Mouse (Mus musculus) spleen, adult 2 months (tissue): Measurements from ENCODE around the gene Gm20388. TPM values are rescaled to one million over a fixed set of nuclear protein-coding genes. Genes with fewer than 3 reads are reported as not detected.

Source experiments
- DNase-seq, 2 experiments: peaks; one replicate each; pipeline versions ENCODE4 v3.0.0 to v3.0.0-alpha.2; 2012 to 2021; ENCODE audit warnings: low spot score in 2 of 2, low read depth in 1 of 2
- H3K27ac ChIP-seq: fragments of 200-500 bp; 2 replicates; pipeline ENCODE4 v1.5.1; 2012; ENCODE audit warnings: low read length, inconsistent platforms; ENCODE audit not compliant: insufficient read depth
- H3K27me3 ChIP-seq: fragments of 200-500 bp; 2 replicates; pipeline ENCODE4 v1.6.1; 2012; ENCODE audit warnings: mild to moderate bottlenecking, moderate library complexity, low read length, inconsistent platforms; ENCODE audit not compliant: control insufficient read depth, insufficient read depth
- H3K36me3 ChIP-seq: fragments of 200-500 bp; 2 replicates; pipeline ENCODE4 v1.6.1; 2012; ENCODE audit warnings: mild to moderate bottlenecking, low read length, inconsistent platforms; ENCODE audit not compliant: control insufficient read depth, insufficient read depth
- H3K4me1 ChIP-seq: fragments of 200-500 bp; 2 replicates; pipeline ENCODE4 v1.6.1; 2011; ENCODE audit warnings: inconsistent platforms; ENCODE audit not compliant: control insufficient read depth, insufficient read depth, insufficient read length
- H3K4me3 ChIP-seq: fragments of 200-500 bp; 2 replicates; pipeline ENCODE4 v1.5.1; 2011; ENCODE audit warnings: mild to moderate bottlenecking, inconsistent platforms; ENCODE audit not compliant: insufficient read depth, insufficient read length; ENCODE audit errors: extremely low read depth
- CTCF ChIP-seq: fragments of 200-500 bp; IDR thresholded peaks from 2 replicates; pipeline ENCODE4 v1.5.1; 2011; ENCODE audit warnings: mild to moderate bottlenecking, inconsistent platforms; ENCODE audit not compliant: insufficient read depth, insufficient read length, insufficient replicate concordance; ENCODE audit errors: extremely low read depth
- POLR2A ChIP-seq: fragments of 200-500 bp; IDR thresholded peaks from 2 replicates; pipeline ENCODE4 v1.6.1; 2011; ENCODE audit warnings: low read depth, low read length, inconsistent platforms
- WGBS: fragments of 180-500 bp; shearing (Covaris S2); methylation state at CpG from one replicate; pipeline ENCODE4 v1.1.7; 2018; 5-methylcytosine and 5-hydroxymethylcytosine counted together
- polyA plus RNA-seq: library from polyadenylated mRNA; depleted of rRNA; stranded (reverse); fragments of >200 nt; gene quantifications from 2 replicates; pipeline ENCODE4 v1.2.3, GENCODE M21; 2012

Gm20388 gene
- polyA plus RNA-seq, 1 experiment, result 26.1 TPM

- DNase-seq, result no peak
- Histone ChIP-seq H3K4me1 (no peaks in the 10 kb centered on the region), H3K27me3 (no peaks in the 10 kb centered on the region), H3K4me3 (no peak overlapping the region), H3K27ac (no peak overlapping the region), H3K36me3 (peaks cover 28% of the 10 kb centered on the region)
- TF ChIP-seq CTCF (no peak), POLR2A (no peak)
- 91% methylated on average over 4 of the region's 4 CpGs for WGBS
Measured at GRCm38 (mm10) chr8:123244382-123244781, 3333.7 kb downstream of the Gm20388 start.

GRCm38 (mm10) chr8:123245543-123245942, 3334.9 kb downstream of the Gm20388 start:
- H3K27ac ChIP-seq, result no peak overlapping the region
- H3K4me1 ChIP-seq, result no peaks in the 10 kb centered on the region
- peaks cover 31% of the 10 kb centered on the region for H3K36me3 ChIP-seq
- no peak for DNase-seq
- 92% methylated on average over 12 of the region's 12 CpGs for WGBS
- no peaks in the 10 kb centered on the region for H3K27me3 ChIP-seq
- H3K4me3 ChIP-seq, result no peak overlapping the region
- TF ChIP-seq POLR2A, result no peak
- TF ChIP-seq CTCF, result no peak

DNA sequence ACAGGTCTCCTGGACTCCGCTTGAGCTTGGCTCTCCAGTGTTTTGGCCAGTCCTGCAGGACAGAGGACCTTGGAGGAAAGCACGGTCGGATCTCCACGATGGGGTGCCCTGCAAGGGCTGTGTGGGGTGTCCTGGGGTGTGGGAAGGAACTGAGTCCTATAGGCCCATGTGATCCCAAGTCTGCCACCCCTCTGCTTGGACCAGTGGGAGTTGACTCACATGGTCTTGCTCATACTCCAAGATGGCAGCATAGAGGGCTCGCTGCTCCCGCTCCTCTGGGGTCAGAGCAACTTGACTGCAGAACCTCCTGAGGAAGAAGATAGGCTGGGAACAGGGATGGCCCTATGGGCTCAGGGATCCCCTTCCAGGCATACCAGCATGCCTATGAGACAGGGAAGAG, 3337.1 kb downstream of the Gm20388 start:
- TF ChIP-seq POLR2A (no peak), CTCF (no peak)
- Histone ChIP-seq H3K4me3 (no peak overlapping the region), H3K36me3 (peaks cover 33% of the 10 kb centered on the region), H3K27me3 (no peaks in the 10 kb centered on the region), H3K27ac (no peak overlapping the region), H3K4me1 (peaks cover 2% of the 10 kb centered on the region; the same call in 1 of the 2 replicates)
- no peak for DNase-seq
- 96% methylated on average over 6 of the region's 6 CpGs for WGBS

DNA sequence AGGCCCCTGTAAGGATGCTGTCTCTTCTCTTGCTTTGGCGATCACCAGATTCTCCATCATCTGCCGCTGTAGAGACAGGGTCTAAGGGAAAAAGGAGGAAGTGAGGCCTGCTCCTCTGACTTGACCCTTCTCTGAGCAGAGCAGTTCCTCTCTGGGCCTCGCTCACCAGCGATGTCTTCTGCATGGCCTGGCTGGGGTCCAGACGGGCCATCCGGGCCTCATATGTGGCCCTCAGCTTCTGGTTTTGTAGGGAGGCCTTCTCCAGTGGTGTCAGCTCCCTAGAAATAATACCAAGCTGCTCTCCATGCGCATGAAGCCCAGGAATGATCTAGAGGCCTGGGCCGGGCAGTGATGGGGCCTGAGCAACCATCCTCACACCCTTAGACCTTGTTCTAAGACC, 3338.0 kb downstream of the Gm20388 start:
- H3K4me1 ChIP-seq, result peaks cover 2% of the 10 kb centered on the region; the same call in 1 of the 2 replicates
- no peaks in the 10 kb centered on the region for H3K27me3 ChIP-seq
- TF ChIP-seq CTCF (no peak), POLR2A (no peak)
- H3K36me3 ChIP-seq, result peaks cover 31% of the 10 kb centered on the region
- H3K4me3 ChIP-seq, result no peak overlapping the region
- no peak overlapping the region for H3K27ac ChIP-seq
- no peak for DNase-seq
- 63% methylated on average over 8 of the region's 8 CpGs for WGBS

DNA sequence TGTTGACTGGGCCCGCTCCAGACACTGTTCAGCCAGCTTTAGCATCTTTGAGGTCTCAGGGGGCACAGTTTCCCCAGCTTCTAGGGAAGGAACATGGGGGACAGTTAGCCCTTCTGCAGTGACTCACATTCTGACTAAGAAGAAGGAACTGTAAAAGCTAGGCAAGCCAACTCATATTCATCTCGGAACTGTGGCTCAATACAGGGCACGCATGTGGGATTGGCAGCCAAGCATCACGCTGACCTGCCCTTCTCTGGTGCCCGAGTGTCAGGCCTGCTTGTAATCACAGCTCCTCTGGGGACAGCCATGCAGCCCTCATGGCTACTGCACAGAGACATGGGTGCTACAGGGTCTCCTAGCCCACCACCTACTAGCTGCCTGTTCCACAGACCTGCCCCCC, 3340.3 kb downstream of the Gm20388 start:
- H3K27ac ChIP-seq, result no peak overlapping the region
- 85% methylated on average over 5 of the region's 5 CpGs for WGBS

DNA sequence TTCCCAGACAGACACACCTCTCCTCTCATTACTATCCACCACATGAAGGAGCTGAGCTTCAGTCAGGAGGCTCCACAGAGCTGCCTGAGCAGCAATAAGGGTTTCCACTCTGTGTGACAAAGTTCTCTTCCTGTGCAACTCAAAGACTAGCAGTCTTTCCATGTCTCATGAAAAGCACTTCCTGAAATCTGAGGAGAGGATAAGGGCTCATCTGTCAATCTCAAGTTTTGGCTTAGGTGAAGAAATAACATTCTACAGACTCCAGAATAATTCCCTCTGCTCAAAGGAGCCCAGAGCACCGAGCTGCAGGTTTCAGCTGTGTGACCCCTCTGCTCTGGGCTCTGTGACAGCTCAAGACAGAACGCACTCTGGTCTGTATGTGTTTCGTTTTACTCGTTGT, 3342.3 kb downstream of the Gm20388 start:
- Histone ChIP-seq H3K4me3 (no peak overlapping the region), H3K27me3 (no peaks in the 10 kb centered on the region), H3K4me1 (peaks cover 10% of the 10 kb centered on the region), H3K36me3 (peaks cover 21% of the 10 kb centered on the region), H3K27ac (no peak overlapping the region)
- DNase-seq, result no peak
- WGBS, result 43% methylated on average over 4 of the region's 4 CpGs
- TF ChIP-seq CTCF (no peak), POLR2A (no peak)

More for the DNA sequence above, 3340.3 kb downstream of the Gm20388 start:
- peaks cover 10% of the 10 kb centered on the region for H3K4me1 ChIP-seq
- no peak overlapping the region for H3K4me3 ChIP-seq
- DNase-seq, result no peak
- TF ChIP-seq POLR2A, result no peak
- no peak for TF ChIP-seq CTCF
- no peaks in the 10 kb centered on the region for H3K27me3 ChIP-seq
- peaks cover 22% of the 10 kb centered on the region for H3K36me3 ChIP-seq

GRCm38 (mm10) chr8:123253451-123254098, 3342.9 kb downstream of the Gm20388 start:
- WGBS, result under 1% methylated on average over 40 of the region's 40 CpGs
- H3K36me3 ChIP-seq, result peaks cover 21% of the 10 kb centered on the region

More at GRCm38 (mm10) chr8:123253451-123254098, 3342.9 kb downstream of the Gm20388 start:
- Histone ChIP-seq H3K27me3 (no peaks in the 10 kb centered on the region), H3K4me1 (peaks cover 10% of the 10 kb centered on the region), H3K27ac (peak overlapping the region; percentile 77), H3K4me3 (peak overlapping the region; percentile 92)
- no peak for DNase-seq
- TF ChIP-seq CTCF, result no peak
- no peak for TF ChIP-seq POLR2A
